Mouse (Mus musculus): ENCODE measurements around the gene Wdr73.
A peak's percentile ranks its signal among the peaks of the same experiment; 100 is the strongest.

Gene Wdr73

GRCm38 (mm10) chr7:80853218-80853617, 47.9 kb downstream of the Wdr73 start:
- DNase-seq (ENCODE audit: low spot score): no peak

DNA sequence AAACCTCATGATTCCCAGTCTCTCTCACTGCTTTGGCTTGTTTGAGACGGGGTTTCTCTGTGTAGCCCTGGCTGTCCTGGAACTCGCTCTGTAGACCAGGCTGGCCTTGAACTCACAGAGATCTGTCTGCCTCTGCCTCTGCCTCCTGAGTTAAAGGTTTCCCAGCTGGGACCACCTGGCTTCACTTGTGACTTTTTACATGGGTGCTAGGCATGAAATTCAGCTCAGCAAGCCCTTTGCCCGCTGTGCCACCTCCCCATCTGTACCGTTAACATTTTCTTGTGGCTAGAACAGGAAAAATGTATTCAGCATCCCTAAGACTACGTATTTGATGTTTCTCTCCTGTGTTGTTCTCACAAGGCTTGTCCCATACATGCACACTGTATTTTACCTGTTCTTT, 50.5 kb downstream of the Wdr73 start:
- no peak for DNase-seq (ENCODE audit: low spot score)

GRCm38 (mm10) chr7:80849710-80850109, 51.4 kb downstream of the Wdr73 start:
- DNase-seq (ENCODE audit: low spot score): peak; percentile 78

DNA sequence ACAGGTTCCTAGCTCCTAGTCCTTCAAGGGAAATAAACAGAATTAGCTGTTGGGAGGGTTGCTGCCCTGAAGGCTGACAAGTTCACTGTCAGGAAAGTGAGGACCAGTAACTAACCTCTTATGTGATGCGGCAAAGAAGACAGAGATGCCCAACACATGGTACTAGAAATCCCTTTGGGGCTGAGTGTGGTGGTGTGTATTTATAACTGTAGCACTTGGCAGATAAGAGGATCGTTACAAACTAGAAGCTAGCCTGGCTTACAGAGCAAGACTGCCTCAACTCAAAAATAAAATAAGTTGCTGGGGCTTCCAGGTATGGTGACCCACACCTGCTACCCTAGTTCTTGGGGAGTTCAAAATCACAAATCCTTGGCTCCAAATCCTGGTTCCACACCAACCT, 51.8 kb downstream of the Wdr73 start:
- DNase-seq (ENCODE audit: low spot score): no peak

DNA sequence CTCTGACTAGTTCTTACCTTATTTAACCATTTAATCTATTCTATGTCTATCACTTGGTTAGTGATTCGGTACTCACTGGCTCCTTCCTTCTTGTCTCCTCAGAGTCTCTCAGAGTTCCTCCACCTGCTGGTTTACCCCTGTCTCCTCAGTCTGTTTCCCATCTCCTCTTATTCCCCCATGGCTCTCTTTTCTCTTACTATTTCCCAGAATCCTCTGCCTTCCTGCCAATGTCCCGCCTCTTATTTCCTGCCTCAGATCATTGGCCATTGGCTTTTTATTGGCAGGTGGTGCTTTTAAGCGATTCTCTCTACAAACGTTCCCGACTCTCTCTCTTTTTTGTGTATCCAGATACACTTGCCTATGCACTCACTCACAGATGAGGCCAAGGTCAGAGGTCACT, 54.4 kb downstream of the Wdr73 start:
- no peak for DNase-seq (ENCODE audit: low spot score)

DNA sequence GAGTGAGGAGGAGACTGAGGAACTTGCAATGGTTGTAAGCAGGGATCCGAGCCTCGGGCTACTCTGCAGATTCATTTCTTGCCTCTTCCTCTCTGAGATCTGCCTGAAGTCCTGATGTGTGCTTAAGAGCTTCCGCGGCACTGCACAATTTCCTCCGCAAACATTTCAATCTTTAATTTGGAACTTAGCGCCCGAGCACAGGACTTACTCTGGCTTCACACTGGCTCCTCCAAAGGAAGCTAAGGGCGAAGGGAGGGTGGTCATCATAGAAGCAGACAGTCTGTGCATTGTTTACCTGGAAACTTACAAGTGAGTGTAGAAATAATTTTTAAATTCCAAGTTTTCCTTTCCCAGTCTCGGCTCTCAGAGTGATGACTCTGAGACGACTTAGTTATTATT, 54.8 kb downstream of the Wdr73 start:
- DNase-seq (ENCODE audit: low spot score): no peak

DNA sequence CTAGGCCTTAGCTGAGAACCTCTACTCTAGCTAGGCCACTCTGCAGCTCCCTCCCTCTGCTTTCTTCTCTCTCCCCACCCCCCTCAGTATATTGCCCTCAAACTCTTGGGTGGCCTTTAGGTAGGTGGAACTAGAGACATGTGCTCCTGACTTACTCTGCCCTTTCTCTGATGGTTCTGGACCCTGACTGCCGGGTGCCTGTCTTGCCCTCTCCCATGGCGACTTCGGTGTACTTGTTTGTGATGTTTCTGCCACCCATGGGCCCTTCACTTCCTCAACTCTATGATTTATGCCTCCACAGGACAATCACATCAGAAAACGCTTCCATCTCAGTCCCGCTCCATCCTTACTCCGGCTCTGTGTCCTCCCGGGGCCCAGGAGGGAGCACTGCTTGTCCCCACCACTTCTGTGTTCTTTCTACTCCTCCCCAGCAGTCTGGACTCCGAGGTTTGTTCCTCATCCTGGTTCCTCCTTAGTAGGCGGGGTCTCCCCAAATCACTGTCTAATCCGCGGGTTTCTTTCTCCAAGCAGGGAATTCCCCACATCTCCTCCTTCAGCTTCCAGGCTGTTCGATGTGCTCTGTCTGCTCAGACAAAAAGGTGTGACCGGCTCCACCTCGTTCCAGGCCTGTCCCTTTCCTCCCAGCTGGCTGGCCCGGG, 55.3 kb downstream of the Wdr73 start:
- DNase-seq (ENCODE audit: low spot score): no peak

- no peak for DNase-seq (ENCODE audit: low spot score)
Observed at GRCm38 (mm10) chr7:80844691-80845090, 56.4 kb downstream of the Wdr73 start.

GRCm38 (mm10) chr7:80843910-80844640, 57.0 kb downstream of the Wdr73 start:
- no peak for DNase-seq (ENCODE audit: low spot score)

GRCm38 (mm10) chr7:80843176-80843575, 57.9 kb downstream of the Wdr73 start:
- peak; percentile 28 for DNase-seq (ENCODE audit: low spot score)

DNA sequence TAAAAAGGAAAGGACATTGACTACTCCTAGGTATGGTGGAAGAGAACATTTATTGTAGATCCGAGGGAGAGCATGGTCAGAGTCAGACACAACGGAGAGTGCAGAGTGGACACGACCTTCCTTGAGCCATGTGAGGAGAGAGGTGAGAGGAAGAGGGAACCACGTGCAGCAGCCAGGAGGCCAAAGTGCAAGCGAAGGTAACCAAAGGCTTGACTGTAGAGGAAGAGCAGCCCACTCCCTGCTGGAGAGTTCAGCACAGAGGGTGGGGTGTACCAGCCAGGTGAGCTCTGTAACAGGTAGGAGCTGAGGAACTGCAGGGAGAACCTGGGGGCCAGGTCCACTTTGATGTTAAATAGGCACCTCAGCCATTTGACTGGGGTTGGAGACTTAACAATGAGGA, 58.9 kb downstream of the Wdr73 start:
- DNase-seq (ENCODE audit: low spot score): no peak

DNA sequence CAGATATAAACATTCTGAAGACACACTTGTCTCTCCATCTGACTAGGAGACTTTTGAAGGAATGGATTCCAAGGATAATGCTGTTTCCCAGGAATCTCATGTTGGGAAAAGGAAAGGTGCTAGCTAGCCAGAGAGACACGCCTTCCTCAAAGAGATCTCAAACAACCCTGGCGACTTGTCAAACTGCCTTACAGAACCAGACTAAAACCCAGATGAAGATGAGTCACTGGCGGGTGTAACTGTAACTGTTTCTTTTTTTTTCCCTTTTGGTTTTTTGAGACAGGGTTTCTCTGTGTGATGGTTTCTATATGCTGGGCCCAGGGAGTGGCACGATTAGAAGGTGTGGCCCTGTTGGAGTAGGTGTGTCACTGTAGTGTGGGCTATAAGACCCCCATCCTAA, 60.1 kb downstream of the Wdr73 start:
- DNase-seq (ENCODE audit: low spot score): peak; percentile 37

Data from MN1 (cell line).